Mouse (Mus musculus): ENCODE data around the gene Frmd4b. TPM values are rescaled to one million over a fixed set of nuclear protein-coding genes. Genes with fewer than 3 reads are reported as not detected.

Gene Frmd4b
- polyA plus RNA-seq, 1 experiment from 2014 or later = 16.5 TPM

- no peaks in the 10 kb centered on the region for H3K4me1 ChIP-seq
- no peak overlapping the region for H3K4me2 ChIP-seq (replicated peaks)
- WGBS = 61% methylated on average over 1 of the region's 1 CpGs
- H3K27me3 ChIP-seq = no peaks in the 10 kb centered on the region
- ATAC-seq (ENCODE audit: insufficient number of reproducible peaks, insufficient read depth, low FRiP score, low TSS enrichment) = no peak
- H3K27ac ChIP-seq = no peak overlapping the region
- no peaks in the 10 kb centered on the region for H3K9me3 ChIP-seq
- H3K36me3 ChIP-seq = no peaks in the 10 kb centered on the region
- no peak overlapping the region for H3K4me3 ChIP-seq
- no peak overlapping the region for H3K9ac ChIP-seq
Observed at GRCm38 (mm10) chr6:97496002-97496401, 121.3 kb downstream of the Frmd4b start.

GRCm38 (mm10) chr6:97491065-97491464 lies 126.3 kb downstream of the Frmd4b start:
- ATAC-seq (ENCODE audit: insufficient number of reproducible peaks, insufficient read depth, low FRiP score, low TSS enrichment) = no peak
- peaks cover 23% of the 10 kb centered on the region; the same call in 1 of the 2 replicates for H3K27me3 ChIP-seq
- no peak overlapping the region for H3K4me2 ChIP-seq (replicated peaks)
- peaks cover 15% of the 10 kb centered on the region for H3K4me1 ChIP-seq
- H3K27ac ChIP-seq = no peak overlapping the region
- 82% methylated on average over 5 of the region's 5 CpGs for WGBS
- no peak overlapping the region for H3K9ac ChIP-seq
- no peak overlapping the region for H3K4me3 ChIP-seq
- H3K9me3 ChIP-seq = no peaks in the 10 kb centered on the region
- H3K36me3 ChIP-seq = no peaks in the 10 kb centered on the region

GRCm38 (mm10) chr6:97488821-97489220 lies 128.5 kb downstream of the Frmd4b start:
- H3K9ac ChIP-seq = no peak overlapping the region
- no peak for ATAC-seq (ENCODE audit: insufficient number of reproducible peaks, insufficient read depth, low FRiP score, low TSS enrichment)
- peaks cover 29% of the 10 kb centered on the region; the same call in 1 of the 2 replicates for H3K27me3 ChIP-seq
- H3K4me1 ChIP-seq = peaks cover 15% of the 10 kb centered on the region
- no peak overlapping the region for H3K4me2 ChIP-seq (replicated peaks)
- no peaks in the 10 kb centered on the region for H3K9me3 ChIP-seq
- WGBS = 22% methylated on average over 7 of the region's 7 CpGs
- no peaks in the 10 kb centered on the region for H3K36me3 ChIP-seq
- no peak overlapping the region for H3K4me3 ChIP-seq
- H3K27ac ChIP-seq = no peak overlapping the region

GRCm38 (mm10) chr6:97488280-97488679 lies 129.1 kb downstream of the Frmd4b start:
- Histone ChIP-seq H3K27ac (no peak overlapping the region), H3K9me3 (no peaks in the 10 kb centered on the region), H3K9ac (no peak overlapping the region), H3K4me2 (replicated peaks) (peak overlapping the region; percentile 98), H3K27me3 (peaks cover 32% of the 10 kb centered on the region; the same call in 1 of the 2 replicates), H3K4me1 (peaks cover 15% of the 10 kb centered on the region), H3K36me3 (no peaks in the 10 kb centered on the region), H3K4me3 (no peak overlapping the region)
- WGBS = 15% methylated on average over 8 of the region's 8 CpGs
- no peak for ATAC-seq (ENCODE audit: insufficient number of reproducible peaks, insufficient read depth, low FRiP score, low TSS enrichment)

GRCm38 (mm10) chr6:97487535-97488081 lies 129.7 kb downstream of the Frmd4b start:
- no peak for ATAC-seq (ENCODE audit: insufficient number of reproducible peaks, insufficient read depth, low FRiP score, low TSS enrichment)
- no peaks in the 10 kb centered on the region for H3K9me3 ChIP-seq
- H3K27me3 ChIP-seq = peaks cover 32% of the 10 kb centered on the region; the same call in 1 of the 2 replicates
- H3K4me1 ChIP-seq = peaks cover 15% of the 10 kb centered on the region
- H3K36me3 ChIP-seq = no peaks in the 10 kb centered on the region
- H3K9ac ChIP-seq = peak overlapping the region; percentile 53
- no peak overlapping the region for H3K27ac ChIP-seq
- 2% methylated on average over 33 of the region's 40 CpGs for WGBS
- peak overlapping the region; percentile 98 for H3K4me2 ChIP-seq (replicated peaks)
- H3K4me3 ChIP-seq = peak overlapping the region; percentile 45

- Histone ChIP-seq H3K4me3 (peak overlapping the region; percentile 45), H3K36me3 (no peaks in the 10 kb centered on the region), H3K27me3 (peaks cover 32% of the 10 kb centered on the region; the same call in 1 of the 2 replicates), H3K4me1 (peaks cover 15% of the 10 kb centered on the region), H3K4me2 (replicated peaks) (peak overlapping the region; percentile 98), H3K9ac (no peak overlapping the region), H3K27ac (no peak overlapping the region), H3K9me3 (no peaks in the 10 kb centered on the region)
- WGBS = 11% methylated on average over 11 of the region's 11 CpGs
- ATAC-seq (ENCODE audit: insufficient number of reproducible peaks, insufficient read depth, low FRiP score, low TSS enrichment) = no peak
Observed at GRCm38 (mm10) chr6:97486813-97487361, 130.5 kb downstream of the Frmd4b start.

GRCm38 (mm10) chr6:97485886-97486386 lies 131.4 kb downstream of the Frmd4b start:
- 75% methylated on average over 11 of the region's 11 CpGs for WGBS

GRCm38 (mm10) chr6:97481912-97482311 lies 135.4 kb downstream of the Frmd4b start:
- H3K9ac ChIP-seq = no peak overlapping the region
- H3K4me2 ChIP-seq (replicated peaks) = no peak overlapping the region
- no peak overlapping the region for H3K27ac ChIP-seq
- no peak overlapping the region for H3K4me3 ChIP-seq
- H3K9me3 ChIP-seq = no peaks in the 10 kb centered on the region
- no peaks in the 10 kb centered on the region for H3K36me3 ChIP-seq
- 61% methylated on average over 6 of the region's 6 CpGs for WGBS
- peaks cover 6% of the 10 kb centered on the region for H3K4me1 ChIP-seq
- H3K27me3 ChIP-seq = 0 out of 2 replicates have a peak, but pooled peaks cover 16% of the 10 kb centered on the region
- no peak for ATAC-seq (ENCODE audit: insufficient number of reproducible peaks, insufficient read depth, low FRiP score, low TSS enrichment)

More at GRCm38 (mm10) chr6:97485886-97486386, 131.4 kb downstream of the Frmd4b start:
- Histone ChIP-seq H3K4me3 (no peak overlapping the region), H3K27ac (no peak overlapping the region), H3K27me3 (peaks cover 32% of the 10 kb centered on the region; the same call in 1 of the 2 replicates), H3K9ac (no peak overlapping the region), H3K4me1 (peaks cover 15% of the 10 kb centered on the region), H3K36me3 (no peaks in the 10 kb centered on the region), H3K4me2 (replicated peaks) (no peak overlapping the region), H3K9me3 (no peaks in the 10 kb centered on the region)
- ATAC-seq (ENCODE audit: insufficient number of reproducible peaks, insufficient read depth, low FRiP score, low TSS enrichment) = no peak

GRCm38 (mm10) chr6:97478981-97479860 lies 138.1 kb downstream of the Frmd4b start:
- H3K9me3 ChIP-seq = no peaks in the 10 kb centered on the region
- no peaks in the 10 kb centered on the region for H3K36me3 ChIP-seq
- H3K27ac ChIP-seq = no peak overlapping the region
- no peak overlapping the region for H3K4me3 ChIP-seq
- no peak overlapping the region for H3K4me2 ChIP-seq (replicated peaks)
- H3K4me1 ChIP-seq = 0 out of 2 replicates have a peak, but pooled peaks cover 3% of the 10 kb centered on the region
- H3K27me3 ChIP-seq = 0 out of 2 replicates have a peak, but pooled peaks cover 3% of the 10 kb centered on the region
- no peak for ATAC-seq (ENCODE audit: insufficient number of reproducible peaks, insufficient read depth, low FRiP score, low TSS enrichment)
- WGBS = 69% methylated on average over 19 of the region's 19 CpGs
- H3K9ac ChIP-seq = no peak overlapping the region

- Histone ChIP-seq H3K4me1 (no peaks in the 10 kb centered on the region), H3K9me3 (no peaks in the 10 kb centered on the region), H3K4me3 (no peak overlapping the region), H3K27ac (no peak overlapping the region), H3K9ac (no peak overlapping the region), H3K36me3 (no peaks in the 10 kb centered on the region), H3K4me2 (replicated peaks) (no peak overlapping the region), H3K27me3 (no peaks in the 10 kb centered on the region)
- WGBS = 94% methylated on average over 4 of the region's 4 CpGs
- ATAC-seq (ENCODE audit: insufficient number of reproducible peaks, insufficient read depth, low FRiP score, low TSS enrichment) = no peak
Observed at GRCm38 (mm10) chr6:97473672-97474071, 143.7 kb downstream of the Frmd4b start.

- Histone ChIP-seq H3K27me3 (no peaks in the 10 kb centered on the region), H3K4me3 (no peak overlapping the region), H3K9me3 (no peaks in the 10 kb centered on the region), H3K4me1 (no peaks in the 10 kb centered on the region), H3K4me2 (replicated peaks) (no peak overlapping the region), H3K27ac (no peak overlapping the region), H3K9ac (no peak overlapping the region), H3K36me3 (no peaks in the 10 kb centered on the region)
- ATAC-seq (ENCODE audit: insufficient number of reproducible peaks, insufficient read depth, low FRiP score, low TSS enrichment) = no peak
- WGBS = 86% methylated on average over 4 of the region's 4 CpGs
Observed at GRCm38 (mm10) chr6:97472873-97473550, 144.3 kb downstream of the Frmd4b start.
